Mouse (Mus musculus) cortical plate, adult 2 months (tissue): ENCODE data around the gene Snrnp27.

Experiments
- CTCF ChIP-seq: fragments of 200-500 bp; IDR thresholded peaks from 2 replicates; pipeline ENCODE4 v1.5.1; 2011; ENCODE audit warnings: mild to moderate bottlenecking, control low read depth, low read length; ENCODE audit not compliant: insufficient read depth; ENCODE audit errors: extremely low read depth
- POLR2A ChIP-seq: fragments of 200-500 bp; IDR thresholded peaks from 2 replicates; pipeline ENCODE4 v1.6.1; 2011; ENCODE audit warnings: mild to moderate bottlenecking, low read length, control low read depth; ENCODE audit not compliant: insufficient read depth; ENCODE audit errors: extremely low read depth

- TF ChIP-seq POLR2A (no peak), CTCF (no peak)
Observed at GRCm38 (mm10) chr6:86728711-86729110, 44.4 kb upstream of the Snrnp27 start.
